Mouse (Mus musculus) frontal cortex, adult 2 months (tissue): ENCODE measurements at regions not wholly inside any gene's neighbourhood (a gene's known extent, or its start where the extent isn't known, plus 50 kb on each side); places are given as distances from the start of the nearest gene placed in this dataset.
A peak's percentile ranks its signal among the peaks of the same experiment; 100 is the strongest.
"Not testable (repeated sequence)": the region's sequence is repeated elsewhere in the genome, so short reads cannot be mapped to it uniquely, and the experiment has no call there.

ENCODE experiments used
- DNase-seq, 2 experiments: peaks; one replicate each; pipeline ENCODE4 v3.0.0; 2022; ENCODE audit warnings: low spot score in 1 of 2; ENCODE audit errors: extremely low spot score in 1 of 2

DNA sequence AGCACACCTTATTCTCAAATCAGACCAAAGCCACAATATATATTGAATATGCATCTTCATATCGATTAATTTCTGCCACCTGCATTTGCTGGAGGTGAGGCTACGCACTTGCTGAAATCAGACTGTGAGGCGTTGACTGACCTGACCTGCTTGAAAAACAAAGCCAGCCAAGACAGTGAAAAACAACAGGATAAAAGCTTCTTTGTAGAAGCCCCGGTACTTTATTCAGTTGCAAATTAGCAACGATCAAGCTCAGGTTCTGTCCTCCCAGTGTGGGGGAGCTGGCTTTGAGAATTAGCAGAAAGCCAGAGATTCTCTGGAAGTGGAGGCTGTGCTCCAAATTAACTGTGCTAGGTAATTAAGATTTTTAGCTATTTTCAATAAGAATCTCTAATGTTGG is 100.6 kb downstream of the Vmn2r79 start:
- DNase-seq, result no peak

DNA sequence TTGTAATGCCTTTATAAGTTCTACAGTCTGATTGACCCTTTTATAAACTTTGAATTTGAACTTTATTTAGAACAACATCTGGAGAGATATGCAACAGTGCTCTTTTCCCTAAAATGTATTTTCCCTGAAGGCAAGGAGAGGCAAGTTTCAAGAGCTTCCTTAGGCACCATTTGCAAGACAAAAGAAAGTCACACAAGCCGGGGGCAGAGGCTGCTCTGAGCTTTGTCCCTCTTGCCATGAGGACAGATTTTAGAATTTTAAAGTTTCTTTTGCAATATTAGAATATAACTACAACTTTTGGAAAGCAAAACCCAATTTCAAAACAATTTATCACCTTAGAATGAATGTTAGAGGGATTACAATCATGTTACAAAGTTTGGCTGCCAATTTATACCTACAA is 103.7 kb downstream of the Vmn2r79 start:
- not testable (repeated sequence) for DNase-seq

DNA sequence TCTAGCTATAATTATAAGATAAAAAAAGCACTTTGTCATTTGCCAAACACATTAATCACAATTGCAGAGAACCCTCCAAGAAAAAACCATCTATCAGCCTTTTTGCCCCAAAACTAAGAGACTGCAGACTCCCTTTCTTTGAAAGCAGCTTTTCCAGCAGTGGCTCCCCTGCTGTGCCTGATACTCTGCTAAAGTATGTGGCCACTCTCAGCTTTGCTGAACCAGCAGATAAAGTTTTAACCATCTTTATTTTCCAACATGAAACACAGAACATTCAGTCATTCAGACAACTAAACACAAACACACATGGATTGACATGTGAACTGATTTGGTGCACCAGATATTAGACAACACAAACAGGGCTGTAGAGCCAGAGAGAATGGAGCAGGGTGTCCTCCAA is 104.5 kb downstream of the Vmn2r79 start:
- DNase-seq, result not testable (repeated sequence)

DNA sequence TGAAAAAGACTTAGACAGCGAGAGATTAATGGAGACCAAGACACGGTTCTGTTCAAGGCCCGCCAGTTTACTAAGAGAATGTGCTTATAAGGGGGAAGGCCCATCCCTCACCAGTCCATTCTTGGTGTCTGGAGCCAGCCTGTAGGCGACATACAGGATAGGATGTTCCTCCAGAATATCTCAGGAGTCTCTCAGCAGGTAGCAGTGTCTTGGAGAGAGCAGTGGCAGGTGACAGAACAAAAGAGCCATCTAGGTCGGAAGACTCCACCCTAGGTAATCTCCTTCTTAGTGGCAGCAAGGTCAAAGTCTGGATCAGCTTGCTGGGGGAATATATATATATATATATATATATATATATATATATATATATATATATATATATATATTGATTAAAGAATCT is 105.4 kb downstream of the Vmn2r79 start:
- DNase-seq, result not testable (repeated sequence)

DNA sequence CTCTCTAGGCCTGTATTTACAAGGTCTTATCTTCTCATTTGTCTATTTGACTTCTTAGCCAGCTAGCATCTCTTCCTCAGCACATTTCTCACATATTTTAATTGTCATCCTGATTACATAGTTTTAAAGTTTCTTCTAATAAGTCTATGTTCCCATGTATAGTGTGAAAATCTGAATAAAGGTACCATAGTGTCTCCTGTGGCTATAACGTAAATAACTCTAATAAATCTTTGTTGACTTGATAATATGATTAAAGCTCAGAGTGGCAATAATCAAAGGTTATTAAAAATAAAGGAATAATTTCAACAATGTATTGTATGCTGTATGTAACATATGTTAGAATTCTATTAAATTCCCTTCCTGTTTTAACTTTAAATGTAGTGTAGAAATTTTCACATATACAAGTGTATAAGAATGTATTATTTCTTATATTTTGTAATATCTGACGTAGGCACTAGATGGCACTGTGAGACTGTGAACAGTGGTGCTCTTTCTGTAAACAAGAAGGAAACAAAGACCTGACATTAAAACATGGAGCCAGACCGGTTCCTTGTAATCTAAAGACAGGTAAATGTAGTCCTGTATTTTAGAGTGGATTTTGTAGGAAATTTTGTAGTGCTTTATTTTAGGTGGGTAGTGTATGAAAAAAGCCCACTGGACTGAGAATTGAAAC is 114.5 kb downstream of the Vmn2r79 start:
- DNase-seq, result peak in 1 of 2 experiments; percentile 79

DNA sequence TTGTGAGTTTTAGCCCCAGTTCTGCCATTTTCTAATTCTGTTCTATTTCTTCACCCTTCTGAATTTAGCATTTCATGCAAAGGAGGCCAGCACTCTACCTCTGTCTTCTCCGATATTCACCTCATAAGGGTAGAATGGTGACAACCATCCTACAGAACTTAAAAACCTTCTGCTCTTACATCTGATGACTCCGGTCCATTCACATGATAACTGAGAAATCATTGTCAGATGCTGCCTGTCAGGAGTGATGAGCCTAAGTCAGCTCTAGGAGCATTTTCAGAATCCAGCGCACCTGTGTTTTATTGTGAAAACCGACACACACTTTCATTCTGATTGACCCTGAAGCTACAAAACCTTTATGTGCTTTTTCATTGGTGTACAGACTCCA is 115.1 kb downstream of the Vmn2r79 start:
- peak in 1 of 2 experiments; percentile 3 for DNase-seq

DNA sequence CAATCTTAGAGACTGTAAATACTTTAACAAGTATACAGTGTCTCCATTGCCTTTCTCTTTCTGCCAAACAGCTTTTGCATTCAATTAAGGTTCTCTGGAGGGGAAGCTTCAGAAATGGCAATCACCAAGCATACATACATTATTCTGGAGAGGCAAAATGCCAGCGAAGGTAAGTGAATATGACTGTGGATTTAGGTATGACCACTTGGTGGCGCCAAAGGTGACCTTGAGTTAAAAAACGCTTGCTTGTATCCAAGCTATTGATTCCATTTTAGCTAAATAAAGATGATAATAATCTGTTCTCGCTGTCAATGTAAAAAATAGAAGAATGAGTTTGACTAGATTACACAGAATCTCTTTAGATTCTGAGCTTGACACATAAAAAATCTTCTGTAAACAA is 117.7 kb downstream of the Vmn2r79 start:
- DNase-seq, result peak; percentile 15 to 76

DNA sequence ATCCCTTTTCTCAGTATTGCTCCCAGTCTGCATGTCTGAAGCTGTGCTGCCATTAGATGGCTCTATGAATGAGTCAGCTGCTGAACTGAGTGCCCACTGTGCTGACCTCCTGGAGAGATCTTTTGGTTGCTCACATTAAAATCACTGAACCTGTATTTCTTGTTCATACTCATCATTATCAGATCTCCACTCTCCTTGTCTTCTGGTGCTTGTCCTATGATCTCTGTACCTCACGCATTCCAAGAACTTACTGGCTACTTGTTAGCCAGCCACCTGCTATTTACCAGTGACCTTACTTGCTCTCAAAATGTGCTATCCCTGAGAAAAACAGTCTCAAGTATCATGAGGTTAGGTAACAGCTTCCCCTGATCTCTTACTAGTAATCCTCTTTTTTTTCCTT is 123.4 kb upstream of the Nox4 start:
- no peak for DNase-seq

DNA sequence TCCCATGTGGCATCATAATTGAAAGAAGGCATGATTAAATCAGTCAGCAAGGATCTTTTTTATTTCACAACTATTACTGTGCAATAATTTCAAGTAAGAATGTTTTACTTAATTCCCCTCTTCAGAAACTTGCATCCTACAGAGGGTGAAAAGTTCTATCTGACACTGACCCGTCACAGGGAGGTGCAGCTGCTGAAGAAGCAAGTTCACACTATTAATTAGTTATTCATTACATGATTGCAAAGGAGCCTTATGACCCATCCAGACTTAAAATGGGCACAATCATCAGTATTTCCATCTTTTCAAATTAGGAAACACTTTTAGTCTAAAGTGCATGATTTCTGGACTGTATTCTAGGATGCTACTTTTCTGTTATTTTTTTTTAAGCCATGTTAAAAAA is 100.0 kb upstream of the Nox4 start:
- no peak for DNase-seq

DNA sequence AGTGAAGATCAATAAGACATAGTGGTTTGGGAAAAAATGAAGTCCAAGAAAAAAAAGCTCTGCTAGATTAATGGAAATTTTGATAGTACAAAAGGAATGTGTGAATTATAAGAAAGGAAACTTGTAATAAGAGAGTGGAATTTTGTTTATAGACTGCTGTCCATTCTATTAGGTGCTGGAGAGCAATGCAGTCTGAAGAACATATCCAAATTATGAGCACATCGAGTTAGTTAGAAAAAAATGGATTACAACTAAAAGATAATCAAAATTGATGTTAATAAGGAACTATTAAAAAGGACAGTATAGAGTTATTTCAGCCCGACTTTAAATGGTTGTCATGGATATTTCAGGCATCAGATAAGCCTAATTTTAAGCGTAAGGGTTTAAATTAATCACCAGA is 98.2 kb upstream of the Nox4 start:
- no peak for DNase-seq

DNA sequence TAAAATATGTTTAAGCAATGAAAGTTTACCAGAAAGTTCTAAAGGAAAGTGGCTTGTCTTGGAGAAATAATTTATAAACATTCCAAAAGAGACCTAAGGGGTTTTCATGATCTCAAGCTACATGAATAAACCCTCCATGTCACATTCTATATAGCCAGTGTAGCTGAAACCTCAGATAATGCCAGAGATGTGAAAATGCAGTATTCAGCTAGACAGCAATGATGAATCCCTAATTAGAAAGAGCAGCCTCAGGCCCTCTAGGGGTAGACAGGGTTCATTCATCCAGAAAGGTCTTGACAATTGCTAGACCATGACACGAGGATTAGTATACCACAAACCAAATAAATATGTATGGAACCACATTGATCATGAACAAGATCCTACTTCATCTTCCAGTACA is 97.2 kb upstream of the Nox4 start:
- no peak for DNase-seq

DNA sequence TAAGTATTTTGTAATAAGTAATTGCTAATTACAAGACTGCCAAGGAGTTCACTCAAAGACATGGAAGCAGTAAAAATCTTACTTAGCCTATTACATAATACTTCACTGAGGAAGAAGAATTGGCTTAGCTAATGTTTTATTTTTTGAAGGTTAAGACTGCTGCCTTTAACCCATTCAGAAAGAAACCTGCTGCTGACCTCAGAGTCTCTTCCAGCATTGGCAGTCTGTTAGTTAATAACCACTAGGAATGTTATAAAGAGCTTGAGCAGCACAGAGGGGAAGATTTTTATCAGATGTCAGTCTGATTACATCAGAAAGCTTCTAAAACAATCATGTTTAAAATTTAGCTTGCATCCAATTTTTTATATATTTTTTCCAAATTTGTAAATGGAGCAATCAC is 94.9 kb upstream of the Nox4 start:
- no peak for DNase-seq

DNA sequence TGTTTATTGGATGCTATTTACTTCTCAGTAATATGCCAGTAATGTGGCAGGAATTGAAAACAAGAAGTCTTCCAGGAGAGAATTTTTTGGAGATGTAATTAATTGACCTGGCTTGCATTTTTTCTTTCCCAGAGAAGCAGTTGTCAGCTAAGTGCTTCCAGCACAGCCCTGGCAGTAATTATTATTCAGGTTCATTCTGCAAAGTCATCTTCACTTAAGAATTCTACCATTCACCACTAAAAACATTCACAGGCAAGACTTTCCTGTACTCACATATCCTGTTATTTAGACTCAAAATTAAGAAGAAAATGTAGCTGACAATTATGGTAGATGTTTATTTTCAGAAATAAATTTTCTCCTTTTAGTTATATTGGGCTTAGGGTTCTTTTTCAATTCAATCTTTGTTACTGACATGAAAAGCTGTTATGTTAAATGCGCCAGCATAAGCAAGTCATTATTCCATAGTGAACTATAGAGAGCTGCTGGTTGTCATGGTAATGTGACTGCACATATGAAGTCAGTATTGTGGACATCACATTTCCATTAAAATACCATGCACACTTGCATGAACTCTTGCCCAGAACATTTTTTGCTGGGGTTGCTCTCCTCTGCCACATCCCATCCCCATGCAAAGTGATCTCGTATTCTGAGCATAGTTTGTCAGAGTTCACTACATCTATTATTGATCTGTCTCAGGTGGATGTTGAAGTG is 59.3 kb upstream of the Nox4 start:
- DNase-seq, result no peak

DNA sequence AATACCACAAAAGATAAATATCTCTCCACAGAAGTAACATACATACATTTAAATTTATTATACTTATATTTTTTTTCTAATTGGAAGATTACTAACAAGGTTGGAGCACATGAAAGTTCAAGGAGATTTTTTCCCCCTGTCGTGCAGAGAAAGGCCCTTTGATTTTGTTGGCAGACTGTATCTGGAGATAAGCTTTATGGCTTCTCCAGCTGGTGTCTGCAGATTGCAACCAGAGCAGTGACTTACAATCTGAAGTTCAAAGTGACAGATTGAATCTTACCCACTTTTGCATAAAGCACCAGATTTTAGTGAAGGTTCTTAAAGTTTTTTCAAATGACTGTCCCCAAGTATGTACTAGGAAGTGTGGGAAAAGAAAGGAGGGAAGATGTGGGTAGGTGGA is 50.2 kb upstream of the Nox4 start:
- no peak for DNase-seq
